Mouse (Mus musculus): ENCODE measurements around the gene Klkb1.

The Klkb1 gene

DNA sequence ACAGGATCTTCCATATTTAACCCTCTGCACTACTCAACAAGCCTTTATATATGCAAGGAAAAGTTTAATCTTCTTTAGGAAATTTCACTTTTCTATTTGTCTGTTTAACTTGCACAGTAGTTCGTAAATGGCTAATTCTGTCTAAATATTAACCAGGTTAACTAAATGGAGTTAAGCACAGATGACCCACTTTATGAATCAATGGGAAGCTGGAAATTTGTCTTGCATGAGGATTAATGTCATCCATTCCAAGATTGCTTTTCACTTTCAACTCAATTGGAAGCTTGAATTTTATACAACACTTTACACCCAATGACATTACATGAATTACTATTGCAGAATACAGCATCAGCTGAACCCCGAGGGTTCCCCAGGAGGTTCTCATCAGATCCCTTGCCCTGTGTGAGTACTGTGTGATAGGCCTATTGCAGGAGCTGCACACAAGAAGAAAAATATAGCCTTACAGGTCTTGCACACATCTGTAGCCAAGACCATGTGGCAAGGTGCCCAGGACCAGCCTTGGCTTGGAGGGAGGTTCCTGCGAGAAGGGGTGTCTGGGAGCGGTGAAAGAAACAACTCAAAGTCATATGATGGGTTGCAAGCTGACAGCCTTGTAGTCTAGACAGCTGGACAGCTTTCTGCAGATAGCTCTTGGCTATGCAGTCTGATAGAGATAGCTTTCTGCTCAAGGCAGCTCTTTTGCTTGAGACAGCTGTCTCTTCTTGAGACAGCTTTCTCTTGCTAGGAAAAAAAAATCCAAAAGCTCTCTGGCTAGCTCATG is 26.9 kb downstream of the Klkb1 start:
- DNase-seq, result no peak

DNA sequence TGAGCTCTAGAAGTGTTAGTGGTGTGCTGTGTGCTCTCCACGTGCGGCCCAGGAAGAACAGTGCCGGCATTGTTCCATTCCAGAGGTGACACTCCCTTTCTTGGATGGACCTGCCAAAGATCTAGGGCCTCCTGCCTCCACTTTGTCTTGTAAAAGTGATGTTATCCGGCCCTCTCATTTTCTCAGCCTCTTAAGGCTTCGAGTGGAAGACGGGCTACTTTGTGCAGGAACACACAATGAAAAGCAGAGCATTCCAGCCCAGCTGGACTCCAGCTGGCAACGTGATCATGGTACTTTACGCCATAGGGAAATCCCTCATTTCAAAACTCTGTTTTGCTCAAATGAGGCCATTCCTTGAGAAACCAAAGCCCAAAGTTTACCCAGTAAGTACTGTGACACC is 27.7 kb downstream of the Klkb1 start:
- DNase-seq, result no peak

DNA sequence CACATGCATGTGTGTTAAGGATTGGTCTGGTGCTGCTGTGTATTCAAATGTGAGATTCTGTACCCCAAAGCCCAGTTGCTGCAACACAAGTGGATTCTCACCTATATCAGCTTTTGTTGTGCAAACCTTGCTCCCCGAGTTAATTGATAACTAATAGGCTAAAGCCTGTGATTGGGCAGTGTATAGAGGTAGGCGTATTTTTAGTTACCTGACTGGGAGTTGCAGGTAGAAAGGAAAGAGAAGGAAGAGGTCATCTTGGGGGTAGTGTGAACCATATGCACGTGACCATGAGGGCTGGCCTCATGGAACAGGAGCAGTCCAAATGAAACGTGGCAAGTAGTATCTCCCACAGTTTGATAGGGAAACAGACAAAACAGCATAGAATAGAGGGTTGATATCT is 29.7 kb downstream of the Klkb1 start:
- no peak for DNase-seq

DNA sequence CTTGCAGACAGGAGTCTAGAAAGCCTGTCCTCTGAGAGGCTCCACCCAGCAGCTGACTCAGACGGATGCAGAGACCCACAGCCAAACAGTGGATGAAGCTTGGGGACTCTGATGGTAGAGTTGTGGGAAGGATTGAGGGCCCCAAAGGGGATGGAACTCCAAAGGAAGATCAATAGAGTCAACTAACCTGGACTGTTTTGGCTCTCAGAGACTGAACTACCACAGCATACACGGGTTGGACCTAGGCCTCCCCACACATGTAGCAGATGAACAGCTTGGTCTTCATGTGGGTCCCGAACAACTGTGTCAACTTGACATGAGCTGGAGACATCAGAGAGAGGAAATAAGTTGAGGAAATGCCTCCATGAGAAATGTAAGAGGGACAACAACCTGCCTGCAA is 31.8 kb downstream of the Klkb1 start:
- no peak for DNase-seq

DNA sequence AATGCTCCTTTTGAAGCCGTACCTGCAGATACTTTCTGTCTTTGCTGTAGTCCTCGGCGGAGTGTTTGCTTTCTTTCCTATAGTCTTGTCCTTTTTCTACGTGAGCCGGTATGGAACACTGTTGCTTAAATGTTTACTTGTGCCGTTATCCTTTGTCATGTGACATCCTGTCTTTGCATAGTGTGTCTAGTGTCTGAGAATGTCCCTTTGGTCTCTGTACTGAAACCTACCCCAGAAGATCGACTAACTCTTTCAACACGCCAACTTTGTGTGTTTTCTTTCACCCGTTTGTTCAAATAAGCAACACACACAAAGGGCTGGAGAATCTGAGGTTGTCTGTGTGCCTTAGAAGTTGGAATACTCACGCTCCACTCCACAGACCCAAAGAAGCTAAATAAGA is 32.7 kb downstream of the Klkb1 start, which contains the start of gene F11:
Gene F11 (minus strand): TSS at position 112 of the 400 bp plus-strand sequence.
- DNase-seq, result no peak

DNA sequence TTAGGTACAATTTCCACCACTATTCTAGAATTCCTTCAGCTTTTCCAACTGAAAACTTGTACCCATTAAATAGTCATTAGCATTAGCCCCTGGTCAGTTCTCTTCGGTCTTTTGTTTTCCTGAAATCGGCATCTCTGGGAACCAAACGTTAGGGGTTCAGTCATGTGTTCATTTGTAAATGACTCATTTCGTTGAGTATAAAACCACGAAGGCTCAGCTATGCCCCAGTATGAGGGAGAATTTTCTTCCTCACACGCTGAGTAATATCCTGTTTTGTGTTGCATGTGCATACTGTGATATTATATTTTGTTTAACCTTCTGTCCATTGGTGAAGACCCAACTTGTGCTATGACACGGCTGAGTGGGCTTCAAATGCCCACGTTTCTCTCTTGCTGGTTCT is 36.2 kb downstream of the Klkb1 start:
- no peak for DNase-seq

DNA sequence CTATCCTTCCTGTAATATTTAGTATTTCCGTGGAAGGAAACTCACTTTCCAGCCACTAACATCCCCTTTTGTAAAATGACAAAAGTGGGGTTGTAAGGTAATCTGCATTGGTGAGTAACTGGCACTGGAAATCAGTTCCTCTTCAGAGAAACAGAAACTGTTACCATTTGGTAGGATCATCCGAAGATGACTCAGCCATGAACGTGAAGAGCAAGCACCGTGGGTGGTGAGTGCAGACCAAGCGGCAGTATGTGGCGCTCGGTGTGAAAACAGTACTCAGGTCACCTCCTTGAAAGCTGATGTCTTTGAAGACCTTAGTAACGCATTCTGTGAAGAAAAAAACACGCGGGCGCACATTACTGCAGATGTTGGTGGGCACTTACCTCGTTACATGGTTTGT is 39.6 kb downstream of the Klkb1 start:
- DNase-seq, result no peak

DNA sequence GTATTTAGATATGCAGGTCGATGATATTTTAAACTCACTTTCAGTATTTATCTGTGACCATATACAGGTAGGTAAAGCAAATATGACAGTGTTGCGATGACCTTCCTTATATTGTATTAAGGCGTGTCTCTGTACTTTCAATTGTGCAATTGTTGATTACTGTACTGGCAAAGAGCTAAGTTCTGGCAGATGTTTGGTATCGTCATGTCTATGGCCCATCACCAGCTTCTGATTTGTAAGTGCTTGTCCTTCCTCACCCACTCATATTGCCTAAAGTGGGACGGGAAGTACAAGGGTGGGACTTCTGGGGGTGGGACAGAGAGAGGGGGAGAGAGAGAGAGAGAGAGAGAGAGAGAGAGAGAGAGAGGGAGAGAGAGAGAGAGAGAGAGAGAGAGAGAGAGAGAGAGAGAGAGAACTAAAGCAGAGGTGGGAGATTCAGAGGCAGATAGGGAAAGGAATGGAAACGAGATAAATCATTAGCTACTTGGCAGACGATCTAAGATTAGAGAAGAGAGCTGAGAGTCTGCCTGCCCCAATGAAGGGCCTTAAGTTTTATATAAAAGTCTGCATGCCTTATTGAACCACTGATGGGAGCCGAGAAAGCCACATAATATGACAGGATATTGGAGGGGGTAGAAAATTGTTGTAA is 40.3 kb downstream of the Klkb1 start:
- DNase-seq, result no peak

DNA sequence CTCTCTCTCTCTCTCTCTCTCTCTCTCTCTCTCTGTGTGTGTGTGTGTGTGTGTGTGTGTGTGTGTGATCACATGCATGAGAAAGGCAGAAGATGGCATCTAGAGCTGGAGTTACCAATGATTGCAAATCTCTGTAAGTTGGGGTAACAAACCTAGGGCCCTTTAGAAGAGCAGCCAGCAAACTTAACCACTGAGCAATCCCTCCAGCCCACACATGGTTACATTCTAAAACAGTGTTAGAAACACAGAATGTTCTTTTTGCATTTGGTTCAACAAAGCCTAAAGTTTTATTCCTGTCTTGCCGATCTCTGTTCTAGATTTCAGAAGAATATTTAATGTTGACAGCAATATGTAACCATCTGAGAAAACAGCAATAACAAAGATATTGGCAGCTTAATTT is 41.1 kb downstream of the Klkb1 start:
- DNase-seq, result no peak

DNA sequence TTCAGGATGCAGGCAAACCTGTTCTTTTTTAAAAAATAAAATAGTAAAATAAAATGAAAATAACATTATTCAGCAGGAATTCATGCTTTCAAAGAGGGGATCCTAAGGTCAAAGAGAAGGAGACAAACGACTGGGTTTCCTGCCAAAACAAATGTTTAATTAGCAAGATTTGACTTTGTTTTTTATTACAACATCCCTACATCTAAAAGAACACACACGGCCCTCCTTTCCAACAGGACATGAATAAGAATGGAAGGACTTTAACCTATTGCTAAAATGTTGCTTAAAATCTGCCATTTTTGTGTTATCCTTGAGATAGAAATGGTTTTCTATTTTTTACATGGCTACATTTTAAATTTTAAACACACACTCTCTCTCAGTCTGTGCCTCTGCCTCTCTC is 41.5 kb downstream of the Klkb1 start:
- no peak for DNase-seq

DNA sequence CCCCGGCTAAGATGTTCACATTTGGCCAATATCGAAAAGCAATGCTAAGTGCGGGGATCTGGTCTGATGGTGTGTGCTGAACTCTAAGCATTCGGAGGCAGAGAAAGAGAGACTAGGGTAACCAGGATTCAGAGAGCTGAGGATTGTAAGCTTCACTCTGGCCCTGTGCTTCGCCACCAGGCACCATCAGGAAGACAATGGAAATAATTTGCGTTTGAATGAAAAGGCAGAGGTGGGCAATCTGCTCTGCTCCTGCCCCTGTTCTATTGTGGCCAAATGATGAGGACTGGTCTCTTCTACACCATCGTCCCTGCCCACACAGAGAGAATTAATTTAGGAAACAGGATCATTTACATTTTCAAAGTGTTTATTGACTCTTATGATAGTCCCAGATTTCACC is 48.4 kb downstream of the Klkb1 start:
- DNase-seq, result no peak

DNA sequence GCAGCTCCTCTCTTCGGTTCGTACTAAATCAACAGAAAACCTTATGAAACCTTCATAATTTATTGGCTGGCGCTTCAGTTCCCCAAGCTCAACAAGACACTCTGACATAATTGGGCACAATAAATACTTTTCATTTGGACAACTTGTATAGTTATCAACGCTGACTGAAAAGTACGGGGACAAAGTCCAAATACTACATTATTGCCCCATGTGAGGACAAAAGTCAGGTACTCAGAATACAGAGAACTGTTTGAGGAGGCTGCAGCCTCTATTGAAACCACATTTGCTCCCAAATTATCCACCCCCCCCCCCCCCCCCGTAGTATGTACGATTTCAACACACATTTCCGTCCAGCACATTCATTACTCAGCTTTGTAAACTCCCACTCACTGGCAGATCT is 55.3 kb downstream of the Klkb1 start:
- no peak for DNase-seq

DNA sequence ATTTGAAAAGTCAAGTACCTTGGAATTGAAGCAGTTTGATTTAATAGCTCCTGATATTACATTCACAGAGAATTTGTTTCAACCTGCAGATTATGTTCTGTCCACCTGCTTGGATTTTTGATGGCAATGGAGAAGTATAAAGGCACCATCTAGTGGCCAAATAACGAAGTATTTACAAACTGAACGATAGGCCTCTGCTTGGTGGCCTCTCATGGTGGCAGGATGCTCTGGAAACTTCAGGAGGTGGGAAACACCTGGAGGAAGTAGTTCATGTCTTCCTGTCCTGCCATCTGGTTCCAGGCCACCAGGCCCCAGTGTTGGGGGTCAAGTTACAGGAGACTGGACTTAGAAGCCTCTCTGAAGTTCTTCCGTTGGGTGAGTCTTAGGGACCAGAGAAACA is 56.4 kb downstream of the Klkb1 start:
- DNase-seq, result no peak

DNA sequence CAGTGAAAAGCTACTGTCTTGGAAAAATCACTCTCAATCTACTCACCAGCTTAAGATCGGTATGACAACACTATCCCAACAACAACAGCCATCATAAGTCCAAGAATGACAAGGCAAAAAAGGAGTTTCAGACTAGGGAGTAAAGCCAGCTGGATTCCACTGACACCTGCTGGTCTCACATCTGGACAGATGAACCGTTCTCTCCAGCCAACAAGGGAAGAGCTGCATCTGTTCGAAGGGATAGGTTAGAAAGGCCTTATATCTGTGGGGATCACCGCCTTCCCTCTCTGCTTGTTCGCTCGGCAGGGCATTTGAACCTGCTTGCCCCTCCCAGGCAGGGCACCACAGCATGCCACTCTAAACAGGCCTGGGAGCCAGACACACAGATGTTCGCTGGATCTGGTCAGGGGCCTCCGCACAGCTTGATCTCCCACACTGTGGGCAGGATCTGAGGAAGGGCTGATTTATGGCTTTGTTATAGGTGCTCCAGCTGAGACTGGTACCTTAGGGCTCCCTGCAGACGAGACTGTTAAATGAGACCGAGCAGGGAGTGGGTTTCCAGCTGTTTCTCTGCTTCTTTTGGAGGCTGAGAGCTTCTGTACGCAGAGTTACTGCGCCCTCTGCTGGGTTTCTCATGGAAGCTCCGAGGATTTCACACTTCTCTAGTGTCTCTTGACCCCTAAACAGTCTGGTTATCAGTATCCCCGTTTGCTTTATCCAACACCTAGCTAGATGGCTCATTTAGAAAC is 58.3 kb downstream of the Klkb1 start:
- DNase-seq, result peak; percentile 40

DNA sequence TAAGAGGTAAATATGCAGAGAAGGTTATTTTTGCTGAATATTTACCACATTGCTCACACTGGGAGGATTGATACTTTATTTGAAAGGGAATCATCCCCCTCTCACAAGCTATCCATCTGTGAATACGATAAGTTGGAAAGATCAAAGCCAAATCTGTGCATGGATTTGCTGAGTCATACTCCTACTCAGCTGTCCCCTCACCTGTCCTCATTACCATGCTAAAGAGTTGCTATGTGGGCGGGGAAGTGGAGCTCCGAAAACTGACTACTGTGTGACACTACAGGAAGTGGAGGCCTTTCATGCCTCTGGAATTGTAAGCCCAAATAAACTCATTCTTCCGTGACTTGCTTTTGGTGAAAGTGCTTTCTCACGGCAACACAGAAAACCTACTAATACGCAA is 59.4 kb downstream of the Klkb1 start:
- no peak for DNase-seq

DNA sequence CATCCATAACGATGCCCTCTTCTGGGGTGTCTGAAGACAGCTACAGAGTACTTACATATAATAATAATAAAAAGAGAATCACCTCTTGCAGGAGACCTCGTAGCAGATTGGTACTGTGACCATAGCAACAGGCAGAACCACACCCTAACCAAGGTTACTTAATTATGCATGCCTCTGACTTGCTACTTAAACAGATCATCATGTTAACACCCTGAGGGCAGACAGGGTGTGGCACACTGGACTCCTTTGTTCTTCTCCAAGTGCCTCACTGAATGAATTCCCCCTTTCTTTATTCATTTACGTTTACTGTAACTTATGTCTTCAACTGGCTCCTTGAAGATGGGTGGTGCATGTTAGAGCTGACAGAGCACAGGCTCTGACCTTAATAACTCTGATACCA is 61.4 kb downstream of the Klkb1 start:
- DNase-seq, result no peak
